Mouse (Mus musculus) cerebellum, adult 18-20 months (tissue): Measurements from ENCODE around the gene Cdnf.

Experiments
- DNase-seq, 2 experiments: peaks; one replicate each; pipeline ENCODE4 v3.0.0; 2021

Gene Cdnf

DNA sequence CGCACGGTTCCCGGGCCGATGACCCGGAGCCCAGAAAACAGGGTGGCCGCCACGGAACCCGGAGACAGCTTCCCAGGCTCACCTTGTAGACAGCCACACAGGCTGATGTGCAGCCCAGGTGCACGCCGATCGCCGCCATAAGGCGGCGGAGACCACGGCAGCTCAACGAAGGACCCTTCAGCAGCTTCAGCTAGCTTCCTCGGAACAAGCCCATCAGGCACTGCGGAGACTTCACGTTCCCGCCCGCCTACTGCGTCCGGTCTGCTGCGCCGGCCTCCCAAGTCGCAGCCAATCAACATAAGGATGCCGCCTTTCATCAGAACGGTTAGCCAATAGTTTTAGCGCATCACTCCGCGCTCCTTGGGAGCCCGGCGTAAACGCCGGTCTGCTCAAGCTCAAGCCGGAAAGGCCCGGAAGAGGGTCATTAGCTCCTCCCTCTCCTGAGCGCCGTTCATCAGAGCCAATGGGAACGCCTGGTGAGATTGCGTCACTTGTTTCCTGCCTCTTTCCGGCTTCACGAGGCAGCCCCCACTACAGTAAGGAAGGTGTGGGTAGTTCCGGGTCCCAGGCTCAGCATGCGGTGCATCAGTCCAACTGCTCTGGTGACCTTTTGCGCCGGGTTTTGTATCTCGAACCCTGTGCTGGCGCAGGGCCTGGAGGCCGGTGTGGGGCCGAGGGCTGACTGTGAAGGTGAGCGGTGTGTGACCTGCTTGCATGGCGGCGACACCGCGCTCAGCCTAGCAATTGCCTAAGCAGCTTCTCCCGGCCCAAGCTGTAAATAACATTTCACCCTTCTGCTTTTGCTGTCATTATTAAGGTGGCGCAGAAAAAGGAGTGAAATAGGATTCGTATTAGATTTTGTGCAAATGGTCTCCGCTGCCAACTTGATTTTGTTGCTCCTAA is at the start of gene Cdnf, which contains the start of the genes Gm45902 and Hspa14:
Gene Cdnf (plus strand): TSS at position 479 of the 903 bp plus-strand sequence.
Gene Gm45902 (minus strand): TSS at position 239 of the 903 bp plus-strand sequence.
Gene Hspa14 (minus strand): TSS at position 263 of the 903 bp plus-strand sequence.
- DNase-seq: peak; percentile 94 to 97

- DNase-seq: no peak
Observed at GRCm38 (mm10) chr2:3473891-3474290, 38.9 kb upstream of the Cdnf start.

DNA sequence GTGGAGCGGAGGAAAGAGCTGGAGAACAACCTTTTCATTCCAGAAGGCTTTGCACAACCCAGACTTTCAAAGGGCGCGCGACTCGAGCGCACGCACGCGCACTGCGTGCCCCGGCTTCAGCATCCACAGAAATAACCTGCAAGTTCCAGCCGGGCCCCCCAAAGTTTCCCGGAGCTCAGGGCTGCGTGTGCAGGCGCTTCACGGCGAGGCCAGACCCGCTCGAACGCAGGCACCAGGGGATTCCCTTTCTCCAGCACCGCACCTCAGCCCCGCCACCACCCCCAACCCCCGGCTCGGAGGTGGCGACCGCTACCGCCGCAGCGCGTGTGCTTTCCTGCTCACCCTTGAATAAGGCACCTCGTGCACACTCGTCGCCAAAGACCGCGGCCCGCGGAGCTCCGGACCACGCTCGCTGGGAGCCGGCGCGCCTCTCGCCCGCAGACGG is 38.4 kb upstream of the Cdnf start:
- peak; percentile 63 to 74 for DNase-seq

DNA sequence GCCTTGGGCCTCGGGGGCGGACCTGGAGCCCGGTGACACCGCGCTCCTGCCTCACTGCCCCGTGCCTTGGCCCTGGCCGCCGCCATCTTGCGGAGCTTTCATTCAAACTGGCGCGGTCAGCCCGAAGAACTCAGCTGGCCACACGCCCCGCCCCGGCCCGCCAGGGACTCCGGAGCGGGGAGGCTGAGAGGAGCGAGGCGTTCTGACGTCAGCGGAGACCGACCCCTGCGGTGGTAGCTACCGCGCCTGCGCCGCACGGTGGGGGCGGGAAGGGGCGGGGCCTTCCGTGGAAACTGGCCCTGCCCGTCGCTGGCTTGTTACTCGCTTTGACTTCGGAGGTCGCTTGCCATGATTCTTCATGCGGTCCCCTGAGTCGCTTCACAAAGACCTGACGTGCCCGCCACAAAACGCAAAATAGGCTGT is 38.0 kb upstream of the Cdnf start, which contains the start of gene Suv39h2:
Gene Suv39h2 (minus strand): TSS at position 171 of the 423 bp plus-strand sequence.
- DNase-seq: peak; percentile 95 to 99

- no peak for DNase-seq
Observed at GRCm38 (mm10) chr2:3475746-3476251, 37.0 kb upstream of the Cdnf start.

GRCm38 (mm10) chr2:3480239-3480638 is 32.6 kb upstream of the Cdnf start:
- DNase-seq: no peak

DNA sequence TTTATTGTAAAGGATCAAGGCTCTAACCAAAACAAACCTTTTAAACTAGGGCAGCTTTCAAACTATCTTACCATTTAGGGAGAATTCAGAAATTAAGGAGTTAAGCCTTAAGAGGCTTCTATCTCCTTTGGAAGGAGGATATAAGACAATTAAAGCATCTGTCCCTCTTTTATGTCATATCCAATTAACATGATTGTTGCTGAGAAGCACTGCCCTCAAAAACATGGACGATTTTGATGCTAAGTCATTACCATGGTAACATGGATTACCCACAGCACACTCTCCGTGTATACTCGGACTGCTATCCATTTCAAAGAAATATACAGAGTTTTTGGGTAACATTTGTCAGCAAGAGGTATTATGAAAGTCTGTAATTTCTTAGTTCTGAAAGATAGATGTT is 23.0 kb upstream of the Cdnf start:
- DNase-seq: no peak

GRCm38 (mm10) chr2:3493833-3494409 is 18.9 kb upstream of the Cdnf start:
- no peak for DNase-seq

DNA sequence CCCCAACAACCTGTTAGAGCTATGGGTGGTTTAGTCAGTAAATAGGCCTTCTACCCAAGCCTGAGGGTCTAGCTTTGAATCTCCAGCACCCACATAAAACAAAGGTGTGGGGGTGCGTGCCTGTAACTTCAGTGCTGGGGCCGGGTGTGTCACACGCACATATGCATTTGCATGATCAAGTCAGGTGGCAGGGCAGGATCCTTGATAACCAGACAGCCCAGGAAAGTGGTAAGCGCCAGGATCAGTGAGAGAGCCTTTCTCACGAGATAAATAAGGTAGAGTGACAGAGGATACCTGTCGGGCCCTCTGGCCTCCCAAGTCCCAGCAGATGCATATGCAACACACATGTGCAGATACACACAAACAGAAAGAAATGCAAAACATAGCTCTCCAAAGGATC is 13.3 kb upstream of the Cdnf start:
- no peak for DNase-seq

DNA sequence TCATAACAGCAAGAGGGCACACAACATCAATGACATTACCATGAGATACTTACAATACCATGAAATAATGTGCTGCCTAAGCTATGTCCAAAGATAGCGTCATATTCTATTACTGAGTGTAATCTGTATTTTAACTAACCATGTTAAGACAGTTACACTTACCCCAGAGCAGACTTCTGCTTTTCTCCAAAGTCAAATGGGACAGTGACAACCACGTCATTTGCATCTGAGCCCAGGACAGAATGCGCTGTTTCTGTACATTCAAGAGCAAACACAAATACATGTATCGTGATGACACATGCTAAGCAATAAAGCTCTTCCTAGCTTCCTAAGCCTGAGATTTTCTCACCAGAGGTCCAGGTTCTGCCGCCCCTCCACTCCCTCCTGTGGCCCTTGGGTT is 11.9 kb upstream of the Cdnf start:
- DNase-seq: no peak

DNA sequence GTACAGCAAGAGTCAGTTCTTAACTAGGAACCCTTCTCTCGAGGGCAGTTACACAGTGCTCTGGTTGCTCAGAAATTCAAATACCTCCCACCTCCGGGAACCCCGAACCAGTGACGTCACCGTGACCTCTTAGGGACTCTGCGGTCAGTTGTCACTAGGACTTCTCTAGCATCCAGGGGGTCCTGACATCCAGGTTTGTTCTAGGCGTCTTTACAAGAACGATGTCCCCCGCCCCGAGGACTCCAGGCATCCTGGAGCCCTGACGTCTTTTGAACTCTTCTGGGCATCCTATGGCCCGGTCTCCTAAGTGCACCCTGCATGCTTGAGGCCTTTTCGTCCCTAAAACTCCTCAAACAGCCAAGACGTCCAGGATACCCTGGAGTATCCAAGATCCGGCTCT is 754 bp upstream of the Cdnf start:
- peak in 1 of 2 experiments; percentile 37 for DNase-seq

- no peak for DNase-seq
Observed at GRCm38 (mm10) chr2:3522558-3522957, 9.7 kb downstream of the Cdnf start.

GRCm38 (mm10) chr2:3526288-3526687 is 13.5 kb downstream of the Cdnf start:
- no peak for DNase-seq

GRCm38 (mm10) chr2:3541307-3542079 is 28.7 kb downstream of the Cdnf start:
- DNase-seq: no peak

DNA sequence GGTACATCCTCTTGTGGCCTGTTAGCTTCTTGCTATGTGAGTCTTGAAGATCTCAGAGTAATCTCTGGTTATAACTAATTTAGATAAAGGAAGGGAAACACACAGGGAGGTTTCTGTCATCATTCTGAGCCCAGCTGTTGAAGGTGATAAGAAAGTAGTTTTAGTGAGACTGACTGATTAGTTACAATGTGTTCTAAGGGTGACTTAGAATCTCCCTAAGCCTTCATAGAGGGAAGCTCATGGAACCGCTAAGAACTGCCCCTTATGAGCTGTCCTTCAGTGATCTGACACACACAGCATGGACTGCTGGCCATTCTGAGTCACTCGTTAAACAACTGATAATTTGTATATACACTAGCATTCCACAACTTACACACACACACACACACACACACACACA is 33.2 kb downstream of the Cdnf start:
- DNase-seq: no peak

GRCm38 (mm10) chr2:3546588-3546987 is 33.8 kb downstream of the Cdnf start:
- peak; percentile 62 to 80 for DNase-seq

- DNase-seq: no peak
Observed at GRCm38 (mm10) chr2:3570186-3570585, 57.4 kb downstream of the Cdnf start, which contains the start of gene Fam107b. Fam107b (plus strand) TSS chr2:3570488.

DNA sequence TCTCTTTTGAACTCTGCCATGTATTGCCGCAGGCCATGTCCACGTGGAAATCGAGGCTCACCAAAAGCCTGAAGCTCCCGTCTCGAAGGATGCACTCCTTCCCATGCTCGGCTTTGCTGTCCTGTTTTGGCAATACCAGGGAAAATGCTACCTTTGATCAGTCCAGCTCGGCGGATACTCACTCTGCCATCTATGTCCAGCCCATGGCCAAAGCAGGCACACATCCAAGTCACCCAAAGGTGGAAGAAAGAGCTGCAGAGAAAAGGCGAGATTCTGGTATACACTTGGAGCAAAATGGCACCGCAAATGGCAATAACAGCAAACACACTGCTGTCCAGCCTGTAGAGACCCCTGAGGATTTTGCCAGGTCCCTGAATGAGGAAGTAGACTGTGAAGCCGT is 57.8 kb downstream of the Cdnf start:
- DNase-seq: no peak

DNA sequence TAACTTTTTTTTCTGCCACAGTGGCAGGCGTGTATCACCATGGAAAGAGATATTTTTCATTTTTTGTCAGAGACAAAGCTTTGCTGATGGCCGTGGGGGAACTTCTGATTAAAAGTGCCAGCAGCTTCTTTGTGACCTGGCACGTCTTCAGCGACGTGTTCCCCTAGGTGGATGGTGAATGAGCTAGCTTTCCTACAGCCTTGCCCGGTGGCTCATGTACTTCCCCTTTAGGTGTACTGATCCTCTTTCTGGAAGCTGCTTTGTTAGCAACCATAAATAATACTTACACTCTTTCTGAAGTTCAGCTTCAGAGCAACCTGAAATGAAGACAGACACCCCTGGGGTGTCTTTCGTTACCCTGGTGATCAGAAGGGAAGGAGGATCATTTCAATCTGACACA is 61.1 kb downstream of the Cdnf start:
- no peak for DNase-seq

DNA sequence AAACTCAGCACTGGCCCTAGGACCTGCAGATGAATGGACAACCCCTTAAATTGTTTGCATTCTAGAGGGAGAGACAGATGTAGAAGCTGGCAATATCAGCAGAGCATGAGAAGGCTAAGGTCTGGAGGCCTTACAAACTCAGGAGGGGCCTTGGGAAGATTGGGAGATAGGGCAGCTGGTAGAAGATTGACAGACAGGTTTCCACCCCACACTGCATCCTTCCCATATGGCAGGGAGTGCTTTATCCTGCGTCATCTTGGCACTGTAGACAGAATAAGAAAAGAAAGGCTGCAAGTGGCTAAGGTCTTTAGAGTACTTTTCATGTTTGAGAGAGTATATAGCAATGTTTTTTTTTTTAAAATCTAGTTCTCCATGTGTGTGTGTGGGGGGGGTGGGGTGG is 62.3 kb downstream of the Cdnf start:
- DNase-seq: no peak
